ENCODE assay signal across 23 mouse cellular contexts in the genomic region with DNA sequence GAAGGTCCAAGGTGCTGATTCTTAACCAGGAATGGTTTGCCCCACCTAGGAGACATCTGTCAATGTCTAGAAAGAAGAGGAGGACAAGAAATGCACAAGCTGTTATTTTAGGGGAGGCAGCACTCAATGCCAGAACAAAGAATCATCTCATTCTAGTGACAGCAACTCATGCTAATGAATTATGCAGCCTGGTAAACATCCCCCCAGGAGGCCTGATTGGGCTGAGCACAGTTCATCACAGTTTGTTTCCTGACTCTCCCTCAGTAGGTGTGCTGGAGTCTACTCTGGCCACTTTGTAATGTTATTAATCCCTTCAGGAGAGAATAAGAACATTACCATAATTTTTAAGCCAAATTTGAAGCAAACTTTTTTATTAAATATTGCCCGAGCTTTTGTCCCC. TPM values are rescaled to one million over a fixed set of nuclear protein-coding genes. Genes with fewer than 3 reads are reported as not detected.
DNase-seq lines count a peak whose midpoint lies in the region; ATAC-seq and TF ChIP-seq lines count a peak whose summit lies in the region.
"Had no signal": no experiment of that assay in that cellular context is flagged by ENCODE, and none has a peak within 500 bp of the region (broad histone marks: within the 10 kb centered on the region; RNA-seq: fewer than 3 reads in every experiment).

No protein-coding gene starts in this region.

- no peaks in the 10 kb centered on the region for H3K4me1 ChIP-seq in forebrain, postnatal 0 days (ENCODE audit: insufficient read depth)
- no peaks in the 10 kb centered on the region; the same call in 1 of the 2 replicates for H3K4me1 ChIP-seq in forebrain, embryonic 15.5 days
- peaks cover 3% of the 10 kb centered on the region; the same call in 1 of the 2 replicates for H3K4me1 ChIP-seq in hindbrain, embryonic 12.5 days
- H3K4me1 ChIP-seq in hindbrain, embryonic 16.5 days (ENCODE audit: control insufficient read depth, insufficient read depth, low read depth, low read length) = no peaks in the 10 kb centered on the region
- H3K4me1 ChIP-seq: embryonic facial prominence, embryonic 12.5 days; embryonic facial prominence, embryonic 15.5 days; intestine, embryonic 15.5 days had no signal

- H3K36me3 ChIP-seq in forebrain, postnatal 0 days (ENCODE audit: insufficient read depth) = no peaks in the 10 kb centered on the region
- no peaks in the 10 kb centered on the region for H3K36me3 ChIP-seq in forebrain, embryonic 15.5 days
- no peaks in the 10 kb centered on the region for H3K36me3 ChIP-seq in hindbrain, embryonic 12.5 days
- no peaks in the 10 kb centered on the region for H3K36me3 ChIP-seq in hindbrain, embryonic 16.5 days (ENCODE audit: control insufficient read depth, insufficient read depth, low read length)
- H3K36me3 ChIP-seq: embryonic facial prominence, embryonic 12.5 days; embryonic facial prominence, embryonic 15.5 days; intestine, embryonic 15.5 days had no signal

- no peaks in the 10 kb centered on the region for H3K27me3 ChIP-seq in forebrain, postnatal 0 days (ENCODE audit: insufficient read depth, low read length)
- H3K27me3 ChIP-seq in forebrain, embryonic 15.5 days = no peaks in the 10 kb centered on the region
- H3K27me3 ChIP-seq in hindbrain, embryonic 12.5 days = no peaks in the 10 kb centered on the region
- no peaks in the 10 kb centered on the region for H3K27me3 ChIP-seq in hindbrain, embryonic 16.5 days (replicated peaks; ENCODE audit: control insufficient read depth, insufficient read depth, low read length)
- H3K27me3 ChIP-seq: embryonic facial prominence, embryonic 12.5 days; embryonic facial prominence, embryonic 15.5 days; forebrain, embryonic 13.5 days; intestine, embryonic 15.5 days had no signal

- no peak overlapping the region for H3K9ac ChIP-seq in forebrain, postnatal 0 days
- H3K9ac ChIP-seq in forebrain, embryonic 15.5 days (replicated peaks) = no peak overlapping the region
- no peak overlapping the region for H3K9ac ChIP-seq in hindbrain, embryonic 12.5 days
- no peak overlapping the region for H3K9ac ChIP-seq in hindbrain, embryonic 16.5 days (ENCODE audit: low read depth, low read length)
- H3K9ac ChIP-seq: embryonic facial prominence, embryonic 12.5 days; embryonic facial prominence, embryonic 15.5 days; forebrain, embryonic 13.5 days; hindbrain, embryonic 14.5 days; intestine, embryonic 15.5 days had no signal

- no peak for ATAC-seq in cerebellum, adult (ENCODE audit: insufficient number of reproducible peaks, low FRiP score, low TSS enrichment)
- 0 out of 2 replicates have a peak, but pooled peaks have one; percentile 8 for ATAC-seq in forebrain, postnatal 0 days
- ATAC-seq in forebrain, embryonic 15.5 days (replicated peaks) = no peak
- ATAC-seq in hindbrain, embryonic 12.5 days (ENCODE audit: low FRiP score) = 0 out of 2 replicates have a peak, but pooled peaks have one; percentile 54
- ATAC-seq in hindbrain, embryonic 16.5 days = no peak
- ATAC-seq: forebrain, embryonic 13.5 days; intestine, embryonic 15.5 days had no signal

- H3K4me3 ChIP-seq in forebrain, postnatal 0 days (ENCODE audit: low read depth, low read length) = no peak overlapping the region
- no peak overlapping the region for H3K4me3 ChIP-seq in forebrain, embryonic 15.5 days
- no peak overlapping the region for H3K4me3 ChIP-seq in hindbrain, embryonic 12.5 days
- H3K4me3 ChIP-seq in hindbrain, embryonic 16.5 days (ENCODE audit: low read length) = no peak overlapping the region
- H3K4me3 ChIP-seq: embryonic facial prominence, embryonic 12.5 days; embryonic facial prominence, embryonic 15.5 days; forebrain, embryonic 13.5 days; heart, adult 2 months; intestine, embryonic 15.5 days had no signal

- H3K9me3 ChIP-seq in forebrain, postnatal 0 days (ENCODE audit: low read length) = no peaks in the 10 kb centered on the region
- no peaks in the 10 kb centered on the region for H3K9me3 ChIP-seq in forebrain, embryonic 15.5 days
- H3K9me3 ChIP-seq in hindbrain, embryonic 12.5 days (replicated peaks) = no peaks in the 10 kb centered on the region
- no peaks in the 10 kb centered on the region for H3K9me3 ChIP-seq in hindbrain, embryonic 16.5 days (ENCODE audit: control insufficient read depth, low read length)
- H3K9me3 ChIP-seq: embryonic facial prominence, embryonic 12.5 days; embryonic facial prominence, embryonic 15.5 days; forebrain, embryonic 13.5 days; intestine, embryonic 15.5 days had no signal

- peak; percentile 31 to 41 for DNase-seq in cerebellum, postnatal 10 days
- no peak for DNase-seq in forebrain, postnatal 0 days
- peak; percentile 15 for DNase-seq in R1 (ENCODE audit: low read depth, low spot score)
- no peak for DNase-seq in right cerebral cortex, postnatal 25 days
- DNase-seq: adrenal gland, postnatal 10 days; adrenal gland, postnatal 36 days; cerebellum, adult 18-20 months; cerebellum, adult 9-10 months; cerebellum, postnatal 25 days; gastrocnemius, postnatal 25 days; heart, adult 2 months; kidney, adult 11 months; kidney, adult 8-10 months had no signal

- WGBS in forebrain, postnatal 0 days = 60% methylated on average over 1 of the region's 1 CpGs
- WGBS in forebrain, embryonic 15.5 days = 68% methylated on average over 1 of the region's 1 CpGs
- WGBS in hindbrain, embryonic 12.5 days = 97% methylated on average over 1 of the region's 1 CpGs
- 72% methylated on average over 1 of the region's 1 CpGs for WGBS in hindbrain, embryonic 16.5 days

- H3K27ac ChIP-seq in forebrain, postnatal 0 days (ENCODE audit: low read depth, low read length) = no peak overlapping the region
- no peak overlapping the region for H3K27ac ChIP-seq in forebrain, embryonic 15.5 days (replicated peaks)
- no peak overlapping the region for H3K27ac ChIP-seq in hindbrain, embryonic 12.5 days
- H3K27ac ChIP-seq in hindbrain, embryonic 16.5 days (ENCODE audit: low read depth, low read length) = no peak overlapping the region
- H3K27ac ChIP-seq: embryonic facial prominence, embryonic 12.5 days; embryonic facial prominence, embryonic 15.5 days; forebrain, embryonic 13.5 days; heart, adult 2 months; hindbrain, embryonic 14.5 days; intestine, embryonic 15.5 days had no signal

- TF ChIP-seq CTCF in forebrain, postnatal 0 days (IDR thresholded peaks at IDR 0.05; ENCODE audit: low read depth) = no peak

- H3K4me2 ChIP-seq in forebrain, postnatal 0 days (ENCODE audit: low read depth) = no peak overlapping the region
- no peak overlapping the region for H3K4me2 ChIP-seq in forebrain, embryonic 15.5 days (replicated peaks)
- H3K4me2 ChIP-seq in hindbrain, embryonic 12.5 days (replicated peaks) = no peak overlapping the region
- H3K4me2 ChIP-seq in hindbrain, embryonic 16.5 days (ENCODE audit: low read length) = no peak overlapping the region
- H3K4me2 ChIP-seq: embryonic facial prominence, embryonic 12.5 days; embryonic facial prominence, embryonic 15.5 days; forebrain, embryonic 13.5 days; heart, embryonic 11.5 days; hindbrain, embryonic 14.5 days; intestine, embryonic 15.5 days had no signal

RNA-seq across cellular contexts. Expression of gene Phlpp1, which starts 29.5 kb away (rescaled TPM):
- 23.5 and 32.5 TPM in 2 replicates for total RNA-seq in forebrain, postnatal 0 days (2014; rRNA removed)
- polyA plus RNA-seq in forebrain, postnatal 0 days (2015; fragmentation: Nextera tagmentation; extraction: Ambion mirVana) = 3.6 and 5.1 TPM in 2 replicates
- 8.0 and 8.2 TPM in 2 replicates for polyA plus RNA-seq in forebrain, embryonic 15.5 days (2015; fragmentation: Nextera tagmentation; extraction: Ambion mirVana)
- 8.9 and 9.4 TPM in 2 replicates for polyA plus RNA-seq in hindbrain, embryonic 12.5 days (2016; fragmentation: Nextera tagmentation; extraction: Ambion mirVana)
- polyA plus RNA-seq in hindbrain, embryonic 16.5 days (2015; fragmentation: Nextera tagmentation; extraction: Ambion mirVana) = 7.3 and 7.4 TPM in 2 replicates

Comparison
In these comparisons a context has a peak if more than half of its experiments do, and no peak if none do; other contexts are left out.
1. ATAC-seq: peak in forebrain, postnatal 0 days (single experiment) and hindbrain, embryonic 12.5 days (single experiment); none in cerebellum, adult (single experiment), forebrain, embryonic 15.5 days (single experiment) and hindbrain, embryonic 16.5 days (single experiment).
2. DNase-seq: peak in cerebellum, postnatal 10 days (2 of 2) and R1 (single experiment); none in forebrain, postnatal 0 days (single experiment) and right cerebral cortex, postnatal 25 days (single experiment).